Comparison of ENCODE assay signal across 8 mouse cellular contexts in genomic region chr8:8689454-8690145, GRCm38 (mm10). TPM values are rescaled to one million over a fixed set of nuclear protein-coding genes. Genes with fewer than 3 reads are reported as not detected.
DNase-seq lines count a peak whose midpoint lies in the region; ATAC-seq and TF ChIP-seq lines count a peak whose summit lies in the region.

No protein-coding gene starts in this region.

- H3K4me2 ChIP-seq in forebrain, postnatal 0 days (ENCODE audit: low read depth), result peak overlapping the region; percentile 83
- H3K4me2 ChIP-seq in lung, embryonic 16.5 days (ENCODE audit: low read depth, low read length), result peak overlapping the region; percentile 72

- DNase-seq in G1E (ENCODE audit: low spot score), result peak; percentile 57
- peak; percentile 56 to 72 for DNase-seq in cerebellum, adult 18-20 months
- DNase-seq in forebrain, postnatal 0 days, result peak; percentile 84
- peak; percentile 12 for DNase-seq in layer of hippocampus, adult 9-10 months (ENCODE audit: low spot score)
- DNase-seq in ovary, postnatal 10 days (ENCODE audit: low spot score), result peak; percentile 26
- DNase-seq in thymus, postnatal 0 days (ENCODE audit: low spot score), result peak; percentile 66

- no peaks in the 10 kb centered on the region for H3K9me3 ChIP-seq in G1E (replicated peaks)
- no peaks in the 10 kb centered on the region for H3K9me3 ChIP-seq in forebrain, postnatal 0 days (ENCODE audit: low read length)
- no peaks in the 10 kb centered on the region for H3K9me3 ChIP-seq in lung, embryonic 16.5 days (ENCODE audit: control insufficient read depth, low read length)

- peaks cover 16% of the 10 kb centered on the region for H3K27me3 ChIP-seq in G1E (ENCODE audit: insufficient read depth, low read length)
- H3K27me3 ChIP-seq in forebrain, postnatal 0 days (ENCODE audit: insufficient read depth, low read length), result no peaks in the 10 kb centered on the region
- H3K27me3 ChIP-seq in lung, embryonic 16.5 days (ENCODE audit: control insufficient read depth, insufficient read depth, low read depth, low read length), result no peaks in the 10 kb centered on the region

- peak overlapping the region; percentile 82 for H3K4me3 ChIP-seq in G1E (ENCODE audit: low read depth, low read length)
- H3K4me3 ChIP-seq in forebrain, postnatal 0 days (ENCODE audit: low read depth, low read length), result peak overlapping the region; percentile 85
- H3K4me3 ChIP-seq in lung, embryonic 16.5 days (ENCODE audit: low read length), result peak overlapping the region; percentile 87

- peaks cover 21% of the 10 kb centered on the region for H3K36me3 ChIP-seq in G1E (replicated peaks)
- H3K36me3 ChIP-seq in forebrain, postnatal 0 days (ENCODE audit: insufficient read depth), result no peaks in the 10 kb centered on the region
- H3K36me3 ChIP-seq in lung, embryonic 16.5 days (ENCODE audit: control insufficient read depth, insufficient read depth, low read length), result no peaks in the 10 kb centered on the region

- H3K9ac ChIP-seq in forebrain, postnatal 0 days, result peak overlapping the region; percentile 99
- peak overlapping the region; percentile 99 for H3K9ac ChIP-seq in lung, embryonic 16.5 days (ENCODE audit: low read length)

- TF ChIP-seq CTCF in G1E (IDR thresholded peaks at IDR 0.05; ENCODE audit: low read depth, low read length), result no peak
- TF ChIP-seq CTCF in forebrain, postnatal 0 days (IDR thresholded peaks at IDR 0.05; ENCODE audit: low read depth), result no peak

- peaks cover 34% of the 10 kb centered on the region for H3K4me1 ChIP-seq in G1E (ENCODE audit: insufficient read depth, low read depth, low read length)
- peaks cover 19% of the 10 kb centered on the region; the same call in 1 of the 2 replicates for H3K4me1 ChIP-seq in forebrain, postnatal 0 days (ENCODE audit: insufficient read depth)
- peaks cover 35% of the 10 kb centered on the region for H3K4me1 ChIP-seq in lung, embryonic 16.5 days (replicated peaks; ENCODE audit: control insufficient read depth, insufficient read depth, low read length)

- ATAC-seq in G1E (ENCODE audit: extremely low read depth, insufficient number of reproducible peaks, low FRiP score, poor library complexity, severe bottlenecking), result 0 out of 2 replicates have a peak, but pooled peaks have one; percentile 32
- ATAC-seq in forebrain, postnatal 0 days, result peak; percentile 83
- ATAC-seq in hematopoietic stem cell, adult 5-6 weeks (replicated peaks in 1 of 2; ENCODE audit: insufficient read depth in 1 of 2, low FRiP score in 2 of 2, low TSS enrichment in 1 of 2, low read depth in 1 of 2, poor library complexity in 2 of 2, severe bottlenecking in 2 of 2), result peak; percentile 57 to 75
- ATAC-seq in lung, embryonic 16.5 days (ENCODE audit: low read depth), result peak; percentile 74

- under 1% methylated on average over 62 of the region's 68 CpGs for WGBS in forebrain, postnatal 0 days
- under 1% methylated on average over 66 of the region's 68 CpGs for WGBS in lung, embryonic 16.5 days

- peak overlapping the region; percentile 99 for H3K27ac ChIP-seq in forebrain, postnatal 0 days (ENCODE audit: low read depth, low read length)
- peak overlapping the region; percentile 94 for H3K27ac ChIP-seq in lung, embryonic 16.5 days (ENCODE audit: low read length)

RNA-seq across cellular contexts. Expression of gene Arglu1, which starts 0.7 kb away (rescaled TPM):
- 118 and 128 TPM in 2 replicates for total RNA-seq in G1E (2014; fragmentation: Nextera tagmentation)
- 127 and 138 TPM in 2 replicates for total RNA-seq in G1E (2017)
- polyA plus RNA-seq in G1E (2012), result 89.0 and 102 TPM in 2 replicates
- total RNA-seq in forebrain, postnatal 0 days (2014; rRNA removed), result 115 and 154 TPM in 2 replicates
- polyA plus RNA-seq in forebrain, postnatal 0 days (2015; fragmentation: Nextera tagmentation; extraction: Ambion mirVana), result 101 and 143 TPM in 2 replicates
- total RNA-seq in hematopoietic stem cell, adult 5-6 weeks (2017), result 215 and 239 TPM in 2 replicates
- polyA plus RNA-seq in lung, embryonic 16.5 days (2015; fragmentation: Nextera tagmentation; extraction: Ambion mirVana), result 116 and 120 TPM in 2 replicates
- polyA plus RNA-seq in thymus, postnatal 0 days (2015; fragmentation: Nextera tagmentation; extraction: Ambion mirVana), result 147 and 196 TPM in 2 replicates

RNA-seq across cellular contexts. Expression of gene Efnb2, which starts 28.6 kb away (rescaled TPM):
- 0.30 and 0.49 TPM in 2 replicates for total RNA-seq in G1E (2014; fragmentation: Nextera tagmentation)
- total RNA-seq in G1E (2017), result 0.23 and 0.44 TPM in 2 replicates
- polyA plus RNA-seq in G1E (2012), result 0.02 and 0.06 TPM in 2 replicates
- total RNA-seq in forebrain, postnatal 0 days (2014; rRNA removed), result 50.9 and 53.5 TPM in 2 replicates
- 29.5 and 29.6 TPM in 2 replicates for polyA plus RNA-seq in forebrain, postnatal 0 days (2015; fragmentation: Nextera tagmentation; extraction: Ambion mirVana)
- total RNA-seq in hematopoietic stem cell, adult 5-6 weeks (2017), result 0.88 and 0.89 TPM in 2 replicates
- 15.1 and 20.4 TPM in 2 replicates for polyA plus RNA-seq in lung, embryonic 16.5 days (2015; fragmentation: Nextera tagmentation; extraction: Ambion mirVana)
- 4.3 and 4.5 TPM in 2 replicates for polyA plus RNA-seq in thymus, postnatal 0 days (2015; fragmentation: Nextera tagmentation; extraction: Ambion mirVana)

Comparison
In these comparisons a context has a peak if more than half of its experiments do, and no peak if none do; other contexts are left out.
1. Peak in every context shown above with its lines: DNase-seq, ATAC-seq, H3K4me3 ChIP-seq and H3K27ac ChIP-seq.
2. ATAC-seq: peak in every context shown above with its lines; median percentile 83 in forebrain, postnatal 0 days; 74 in lung, embryonic 16.5 days; 66 in hematopoietic stem cell, adult 5-6 weeks; 32 in G1E.
3. DNase-seq: peak in every context shown above with its lines; median percentile 84 in forebrain, postnatal 0 days; 66 in thymus, postnatal 0 days; 64 in cerebellum, adult 18-20 months; 57 in G1E; 26 in ovary, postnatal 10 days; 12 in layer of hippocampus, adult 9-10 months.